In genomic region chr3:84027691-84028159, GRCm38 (mm10) we compare ENCODE assay signal across 26 mouse cellular contexts. TPM values are rescaled to one million over a fixed set of nuclear protein-coding genes. Genes with fewer than 3 reads are reported as not detected.
DNase-seq lines count a peak whose midpoint lies in the region; ATAC-seq and TF ChIP-seq lines count a peak whose summit lies in the region.
"Had no signal": no experiment of that assay in that cellular context is flagged by ENCODE, and none has a peak within 500 bp of the region (broad histone marks: within the 10 kb centered on the region; RNA-seq: fewer than 3 reads in every experiment).

No protein-coding gene starts in this region.

- no peak overlapping the region for H3K4me2 ChIP-seq in midbrain, embryonic 11.5 days
- H3K4me2 ChIP-seq in midbrain, embryonic 15.5 days, result no peak overlapping the region
- H3K4me2 ChIP-seq in stomach, postnatal 0 days (replicated peaks; ENCODE audit: low read depth), result no peak overlapping the region
- H3K4me2 ChIP-seq: heart, embryonic 13.5 days; hindbrain, embryonic 13.5 days had no signal

- H3K36me3 ChIP-seq in midbrain, embryonic 11.5 days (ENCODE audit: control insufficient read depth, insufficient read depth, low read length), result peaks cover 7% of the 10 kb centered on the region; the same call in 1 of the 2 replicates
- H3K36me3 ChIP-seq in midbrain, embryonic 15.5 days (replicated peaks), result no peaks in the 10 kb centered on the region
- H3K36me3 ChIP-seq in stomach, postnatal 0 days (ENCODE audit: control insufficient read depth, insufficient read depth, low read length), result peaks cover 7% of the 10 kb centered on the region

- H3K4me3 ChIP-seq in midbrain, embryonic 11.5 days (ENCODE audit: low read depth, low read length), result no peak overlapping the region
- no peak overlapping the region for H3K4me3 ChIP-seq in midbrain, embryonic 15.5 days
- H3K4me3 ChIP-seq in stomach, postnatal 0 days (ENCODE audit: low read depth, low read length), result no peak overlapping the region
- H3K4me3 ChIP-seq: heart, adult 2 months; heart, embryonic 13.5 days; hindbrain, embryonic 13.5 days; left cerebral cortex, adult 2 months; midbrain, embryonic 10.5 days had no signal

- intact Hi-C loops in heart, postnatal 14 days (cut with DNase I), result no loop called here

- ATAC-seq in midbrain, embryonic 11.5 days (ENCODE audit: low FRiP score), result no peak
- no peak for ATAC-seq in midbrain, embryonic 15.5 days (replicated peaks)
- ATAC-seq in megakaryocyte progenitor cell, adult 5-6 weeks (replicated peaks; ENCODE audit: poor library complexity), result peak; percentile 56
- no peak for ATAC-seq in stomach, postnatal 0 days (ENCODE audit: low FRiP score, low TSS enrichment)
- ATAC-seq: inflammation-experienced regulatory T-cells, adult 6 months; liver, postnatal 0 days had no signal

- TF ChIP-seq CTCF in stomach, postnatal 0 days (IDR thresholded peaks at IDR 0.05; ENCODE audit: low read depth), result no peak

- no peaks in the 10 kb centered on the region for H3K9me3 ChIP-seq in midbrain, embryonic 11.5 days (ENCODE audit: control insufficient read depth, low read length)
- no peaks in the 10 kb centered on the region for H3K9me3 ChIP-seq in midbrain, embryonic 15.5 days
- no peaks in the 10 kb centered on the region for H3K9me3 ChIP-seq in stomach, postnatal 0 days (ENCODE audit: control insufficient read depth, low read length)
- H3K9me3 ChIP-seq: heart, embryonic 13.5 days; hindbrain, embryonic 13.5 days; midbrain, embryonic 10.5 days had no signal

- no peak overlapping the region for H3K9ac ChIP-seq in midbrain, embryonic 11.5 days (ENCODE audit: low read length)
- H3K9ac ChIP-seq in midbrain, embryonic 15.5 days, result no peak overlapping the region
- H3K9ac ChIP-seq in stomach, postnatal 0 days (ENCODE audit: low read length), result no peak overlapping the region
- H3K9ac ChIP-seq: heart, embryonic 13.5 days; hindbrain, embryonic 13.5 days; liver, postnatal 0 days had no signal

- no peak overlapping the region for H3K27ac ChIP-seq in midbrain, embryonic 11.5 days (ENCODE audit: low read depth, low read length)
- no peak overlapping the region for H3K27ac ChIP-seq in midbrain, embryonic 15.5 days
- H3K27ac ChIP-seq in stomach, postnatal 0 days (replicated peaks), result no peak overlapping the region
- H3K27ac ChIP-seq: heart, adult 2 months; heart, embryonic 13.5 days; hindbrain, embryonic 13.5 days; left cerebral cortex, adult 2 months; midbrain, embryonic 10.5 days had no signal

- no peaks in the 10 kb centered on the region for H3K27me3 ChIP-seq in midbrain, embryonic 11.5 days (ENCODE audit: control insufficient read depth, insufficient read depth, low read length)
- H3K27me3 ChIP-seq in midbrain, embryonic 15.5 days (replicated peaks), result no peaks in the 10 kb centered on the region
- H3K27me3 ChIP-seq in stomach, postnatal 0 days (ENCODE audit: control insufficient read depth, insufficient read depth, low read length), result no peaks in the 10 kb centered on the region
- H3K27me3 ChIP-seq: CH12.LX; heart, embryonic 13.5 days; hindbrain, embryonic 13.5 days had no signal

- 88% methylated on average over 8 of the region's 8 CpGs for WGBS in midbrain, embryonic 11.5 days
- WGBS in midbrain, embryonic 15.5 days, result 84% methylated on average over 8 of the region's 8 CpGs
- WGBS in stomach, postnatal 0 days, result 66% methylated on average over 8 of the region's 8 CpGs

- H3K4me1 ChIP-seq in midbrain, embryonic 11.5 days (ENCODE audit: control insufficient read depth, insufficient read depth, low read length), result no peaks in the 10 kb centered on the region; the same call in 1 of the 2 replicates
- H3K4me1 ChIP-seq in midbrain, embryonic 15.5 days, result peaks cover 21% of the 10 kb centered on the region
- no peaks in the 10 kb centered on the region for H3K4me1 ChIP-seq in stomach, postnatal 0 days (replicated peaks; ENCODE audit: control insufficient read depth, insufficient read depth)

- no peak for TF ChIP-seq EP300 in stomach, postnatal 0 days (optimal IDR thresholded peaks at IDR 0.05)

- DNase-seq in gastrocnemius, adult 18-20 months (ENCODE audit: low spot score), result peak; percentile 34
- no peak for DNase-seq in gastrocnemius, postnatal 10 days
- DNase-seq in midbrain, embryonic 11.5 days (ENCODE audit: low spot score, missing footprints), result peak; percentile 67
- DNase-seq in brain, adult 2 months (ENCODE audit: low read depth, low spot score), result peak; percentile 36
- DNase-seq in stomach, postnatal 0 days (ENCODE audit: low spot score), result no peak
- DNase-seq in heart, postnatal 14 days, result no peak
- DNase-seq: adrenal gland, postnatal 36 days; B cell, adult 2 months; cerebellum, adult 11-12 months; cerebellum, postnatal 10 days; gastrocnemius, postnatal 25 days; heart, adult 2 months; kidney, adult 18-20 months; kidney, postnatal 10 days; liver, postnatal 0 days; lung, postnatal 14 days; thymus, adult 2 months; thymus, postnatal 4 days had no signal

RNA-seq across cellular contexts. Expression of gene Tmem131l, which starts 12.2 kb away (rescaled TPM):
- total RNA-seq in gastrocnemius, adult 18-20 months (2021), result 10 to 100 TPM; 10.6 to 13.5 TPM
- 10 to 100 TPM; 26.6 to 41.5 TPM for total RNA-seq in gastrocnemius, postnatal 10 days (2021)
- 67.1 and 76.3 TPM in 2 replicates for polyA plus RNA-seq in midbrain, embryonic 11.5 days (2014; fragmentation: Nextera tagmentation; extraction: Ambion mirVana)
- 70.7 and 72.8 TPM in 2 replicates for polyA plus RNA-seq in midbrain, embryonic 15.5 days (2015; fragmentation: Nextera tagmentation; extraction: Ambion mirVana)
- total RNA-seq in megakaryocyte progenitor cell, adult 5-6 weeks (2015), result 61.4 and 62.0 TPM in 2 replicates
- 28.3 and 34.7 TPM in 2 replicates for total RNA-seq in megakaryocyte progenitor cell, adult 5-6 weeks (2017)
- polyA plus RNA-seq in stomach, postnatal 0 days (2015; fragmentation: Nextera tagmentation; extraction: Ambion mirVana), result 15.5 and 18.3 TPM in 2 replicates
- total RNA-seq in heart, postnatal 14 days (2021), result 10 to 100 TPM; 31.4 to 33.6 TPM

Comparison
In these comparisons a context has a peak if more than half of its experiments do, and no peak if none do; other contexts are left out.
1. DNase-seq: peak in gastrocnemius, adult 18-20 months (single experiment), midbrain, embryonic 11.5 days (single experiment) and brain, adult 2 months (single experiment); none in gastrocnemius, postnatal 10 days (single experiment), stomach, postnatal 0 days (single experiment) and heart, postnatal 14 days (0 of 2).